8 mouse cellular contexts compared by ENCODE assay signal in genomic region chr1:86007778-86008177, GRCm38 (mm10). TPM values are rescaled to one million over a fixed set of nuclear protein-coding genes. Genes with fewer than 3 reads are reported as not detected.
DNase-seq lines count a peak whose midpoint lies in the region; ATAC-seq and TF ChIP-seq lines count a peak whose summit lies in the region.

No protein-coding gene starts in this region.

- H3K4me1 ChIP-seq in ES-E14 (ENCODE audit: control insufficient read depth in 2 of 2, insufficient read depth in 2 of 2, low read length in 2 of 2, poor library complexity in 1 of 2) = peaks cover 0 to 2% of the 10 kb centered on the region in 2 experiments; a peak in 1 of 4 replicates
- H3K4me1 ChIP-seq in hindbrain, embryonic 10.5 days (replicated peaks) = 0 out of 2 replicates have a peak, but pooled peaks cover 2% of the 10 kb centered on the region
- no peaks in the 10 kb centered on the region for H3K4me1 ChIP-seq in lung, embryonic 16.5 days (replicated peaks; ENCODE audit: control insufficient read depth, insufficient read depth, low read length)

- no peaks in the 10 kb centered on the region for H3K27me3 ChIP-seq in hindbrain, embryonic 10.5 days (ENCODE audit: insufficient read depth, poor library complexity, severe bottlenecking)
- no peaks in the 10 kb centered on the region for H3K27me3 ChIP-seq in lung, embryonic 16.5 days (ENCODE audit: control insufficient read depth, insufficient read depth, low read depth, low read length)

- in situ Hi-C loops in ES-E14 (cut with MboI; ENCODE audit: low sequenced_read_pairs in 2 of 2, unreplicated experiment in 2 of 2) = loop anchor here in 1 of 2 experiments (5.0 kb wide), 1 partner anchor 155 kb away; no protein-coding TSS in a partner anchor

- H3K4me3 ChIP-seq in ES-E14 (ENCODE audit: insufficient read depth in 1 of 2, low read depth in 1 of 2, low read length in 2 of 2, poor library complexity in 1 of 2, severe bottlenecking in 1 of 2) = no peak overlapping the region
- H3K4me3 ChIP-seq in hindbrain, embryonic 10.5 days = no peak overlapping the region
- H3K4me3 ChIP-seq in lung, embryonic 16.5 days (ENCODE audit: low read length) = no peak overlapping the region; the same call in 1 of the 2 replicates

- peak; percentile 97 for ATAC-seq in frontal cortex, adult (ENCODE audit: low TSS enrichment)
- ATAC-seq in lung, embryonic 16.5 days (ENCODE audit: low read depth) = peak; percentile 71

- 2% methylated on average over 7 of the region's 7 CpGs for WGBS in hindbrain, embryonic 10.5 days
- WGBS in lung, embryonic 16.5 days = 0% methylated on average over 7 of the region's 7 CpGs

- no peaks in the 10 kb centered on the region for H3K36me3 ChIP-seq in ES-E14 (ENCODE audit: control insufficient read depth, insufficient read depth, low read length, poor library complexity, severe bottlenecking)
- no peaks in the 10 kb centered on the region for H3K36me3 ChIP-seq in hindbrain, embryonic 10.5 days
- H3K36me3 ChIP-seq in lung, embryonic 16.5 days (ENCODE audit: control insufficient read depth, insufficient read depth, low read length) = no peaks in the 10 kb centered on the region

- no peak overlapping the region for H3K27ac ChIP-seq in ES-E14 (ENCODE audit: insufficient read depth, low read depth, low read length, poor library complexity, severe bottlenecking)
- no peak overlapping the region for H3K27ac ChIP-seq in hindbrain, embryonic 10.5 days
- H3K27ac ChIP-seq in lung, embryonic 16.5 days (ENCODE audit: low read length) = no peak overlapping the region

- H3K4me2 ChIP-seq in lung, embryonic 16.5 days (ENCODE audit: low read depth, low read length) = peak overlapping the region; percentile 15; the same call in 1 of the 2 replicates

- no peaks in the 10 kb centered on the region for H3K9me3 ChIP-seq in ES-E14 (ENCODE audit: control insufficient read depth, insufficient read depth, low read depth, low read length)
- peaks cover 4% of the 10 kb centered on the region; the same call in 1 of the 2 replicates for H3K9me3 ChIP-seq in hindbrain, embryonic 10.5 days
- H3K9me3 ChIP-seq in lung, embryonic 16.5 days (ENCODE audit: control insufficient read depth, low read length) = no peaks in the 10 kb centered on the region

- H3K9ac ChIP-seq in ES-E14 (ENCODE audit: insufficient read depth, low read depth, low read length, poor library complexity, severe bottlenecking) = no peak overlapping the region
- no peak overlapping the region for H3K9ac ChIP-seq in lung, embryonic 16.5 days (ENCODE audit: low read length)

- DNase-seq in ES-E14 (ENCODE audit: low read depth, low spot score) = peak; percentile 92
- peak; percentile 63 for DNase-seq in cerebellum, adult 11-12 months
- peak; percentile 83 for DNase-seq in hindbrain, embryonic 10.5 days (ENCODE audit: low spot score)
- DNase-seq in layer of hippocampus, adult 9-10 months (ENCODE audit: low spot score) = peak; percentile 79
- peak; percentile 80 for DNase-seq in ovary, postnatal 36 days (ENCODE audit: low spot score)
- peak; percentile 91 for DNase-seq in thymus, postnatal 14 days

TF ChIP-seq in ES-E14, 5 proteins besides CTCF, POLR2A, EP300 and RAD21:
- TF ChIP-seq ZNF384 (IDR thresholded peaks at IDR 0.05; ENCODE audit: low read depth, low read length) = peak; percentile 88
- no peak for TF ChIP-seq HCFC1 (IDR thresholded peaks at IDR 0.05; ENCODE audit: borderline replicate concordance, insufficient read depth, low read length)
- TF ChIP-seq ZC3H11A (IDR thresholded peaks at IDR 0.05; ENCODE audit: borderline replicate concordance, low read depth, low read length) = peak; percentile 68
- no peak for TF ChIP-seq CHD2 (IDR thresholded peaks at IDR 0.05; ENCODE audit: low read depth, low read length)
- no peak for TF ChIP-seq MAFK (IDR thresholded peaks at IDR 0.05; ENCODE audit: insufficient read depth, low read depth, low read length)

RNA-seq across cellular contexts. Expression of gene Spata3, which starts 8.8 kb away (rescaled TPM):
- total RNA-seq in ES-E14 (2012; rRNA removed) = not detected in 2 replicates
- polyA plus RNA-seq in hindbrain, embryonic 10.5 days (2016; fragmentation: Nextera tagmentation; extraction: Ambion mirVana) = not detected in 2 replicates
- polyA plus RNA-seq in lung, embryonic 16.5 days (2015; fragmentation: Nextera tagmentation; extraction: Ambion mirVana) = not detected in 2 replicates

RNA-seq across cellular contexts. Expression of gene 2810459M11Rik, which starts 37.9 kb away (rescaled TPM):
- total RNA-seq in ES-E14 (2012; rRNA removed) = 0.48 and 0.67 TPM in 2 replicates
- polyA plus RNA-seq in hindbrain, embryonic 10.5 days (2016; fragmentation: Nextera tagmentation; extraction: Ambion mirVana) = 0.19 and 0.25 TPM in 2 replicates
- 0.72 and 0.92 TPM in 2 replicates for polyA plus RNA-seq in lung, embryonic 16.5 days (2015; fragmentation: Nextera tagmentation; extraction: Ambion mirVana)

RNA-seq across cellular contexts. Expression of gene Gpr55, which starts 47.0 kb away (rescaled TPM):
- 0.11 and 0.18 TPM in 2 replicates for total RNA-seq in ES-E14 (2012; rRNA removed)
- not detected in 2 replicates for polyA plus RNA-seq in hindbrain, embryonic 10.5 days (2016; fragmentation: Nextera tagmentation; extraction: Ambion mirVana)
- polyA plus RNA-seq in lung, embryonic 16.5 days (2015; fragmentation: Nextera tagmentation; extraction: Ambion mirVana) = 0.05 TPM in 1 of 2 replicates, not detected in the other

RNA-seq across cellular contexts. Expression of gene Psmd1, which starts 56.4 kb away (rescaled TPM):
- total RNA-seq in ES-E14 (2012; rRNA removed) = 114 and 177 TPM in 2 replicates
- polyA plus RNA-seq in hindbrain, embryonic 10.5 days (2016; fragmentation: Nextera tagmentation; extraction: Ambion mirVana) = 184 and 222 TPM in 2 replicates
- 147 and 155 TPM in 2 replicates for polyA plus RNA-seq in lung, embryonic 16.5 days (2015; fragmentation: Nextera tagmentation; extraction: Ambion mirVana)
